Mouse (Mus musculus) thymus, adult 2 months (tissue): ENCODE results near the gene Spata17. TPM values are rescaled to one million over a fixed set of nuclear protein-coding genes. Genes with fewer than 3 reads are reported as not detected.

Experiments
- DNase-seq: peaks from one replicate; pipeline ENCODE4 v3.0.0; 2021
- H3K27ac ChIP-seq: fragments of 200-500 bp; 2 replicates; pipeline ENCODE4 v1.5.1; 2012; ENCODE audit warnings: low read length, control low read depth; ENCODE audit not compliant: control insufficient read depth, insufficient read depth
- H3K27me3 ChIP-seq: fragments of 200-500 bp; 2 replicates; pipeline ENCODE4 v1.6.1; 2012; ENCODE audit warnings: mild to moderate bottlenecking, low read length, moderate library complexity, mixed read lengths; ENCODE audit not compliant: control insufficient read depth, insufficient read depth
- H3K36me3 ChIP-seq: fragments of 200-500 bp; 2 replicates; pipeline ENCODE4 v1.6.1; 2012; ENCODE audit warnings: mild to moderate bottlenecking, low read length, moderate library complexity; ENCODE audit not compliant: control insufficient read depth, insufficient read depth
- H3K4me1 ChIP-seq: fragments of 200-500 bp; replicated peaks from 2 replicates; pipeline ENCODE4 v1.6.1; 2012; ENCODE audit warnings: low read length; ENCODE audit not compliant: control insufficient read depth, insufficient read depth
- H3K4me3 ChIP-seq: fragments of 200-500 bp; 2 replicates; pipeline ENCODE4 v1.5.1; 2012; ENCODE audit warnings: mild to moderate bottlenecking, low read length, control low read depth, moderate library complexity; ENCODE audit not compliant: control insufficient read depth, insufficient read depth
- CTCF ChIP-seq: fragments of 200-500 bp; IDR thresholded peaks from 2 replicates; pipeline ENCODE4 v1.5.1; 2012; ENCODE audit warnings: mild to moderate bottlenecking, control low read depth, low read length, moderate library complexity, borderline replicate concordance; ENCODE audit not compliant: control insufficient read depth, poor library complexity, insufficient read depth; ENCODE audit errors: extremely low read depth
- POLR2A ChIP-seq: fragments of 200-500 bp; IDR thresholded peaks from 2 replicates; pipeline ENCODE4 v1.6.1; 2012; ENCODE audit warnings: mild to moderate bottlenecking, low read length, control low read depth, moderate library complexity; ENCODE audit not compliant: control insufficient read depth, poor library complexity, insufficient read depth; ENCODE audit errors: extremely low read depth
- WGBS: fragments of 180-500 bp; shearing (Covaris S2); methylation state at CpG from one replicate; pipeline ENCODE4 v1.1.7; 2018; 5-methylcytosine and 5-hydroxymethylcytosine counted together
- polyA plus RNA-seq: library from polyadenylated mRNA; depleted of rRNA; stranded (reverse); fragments of >200 nt; gene quantifications from 2 replicates; pipeline ENCODE4 v1.2.3, GENCODE M21; 2012

Gene Spata17
- polyA plus RNA-seq, 1 experiment: 0.05 TPM

DNA sequence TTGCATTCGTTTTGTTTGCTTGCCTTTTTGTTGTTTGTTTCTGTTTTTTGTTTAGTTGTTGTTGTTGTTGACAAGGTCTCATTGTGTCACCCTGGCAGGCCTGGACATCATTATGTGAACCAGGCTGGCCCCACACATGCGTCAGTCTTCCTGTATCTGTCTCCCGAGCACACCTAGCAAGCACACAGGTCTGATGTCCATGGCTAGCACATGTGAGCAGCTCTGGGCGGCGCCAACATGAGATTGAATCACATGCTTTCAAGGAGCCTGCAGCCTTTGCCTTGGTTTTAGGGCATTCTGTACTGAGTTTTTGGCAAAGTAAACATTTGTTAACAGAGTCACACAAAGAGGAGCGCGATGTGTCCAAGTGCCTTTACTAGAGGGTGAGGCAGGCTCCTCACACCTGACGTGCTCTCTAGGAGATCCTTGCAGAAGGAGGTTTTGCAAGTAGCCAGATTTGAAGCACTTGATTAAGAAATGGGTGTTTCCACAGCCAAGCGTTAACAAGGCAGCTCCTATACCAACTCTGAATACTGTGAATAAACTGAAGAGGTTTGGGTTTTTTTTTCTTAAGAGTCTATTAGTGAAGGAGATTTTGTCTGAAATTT lies 166.5 kb downstream of the Spata17 start:
- Histone ChIP-seq H3K36me3 (no peaks in the 10 kb centered on the region), H3K27ac (no peak overlapping the region), H3K4me3 (no peak overlapping the region), H3K27me3 (no peaks in the 10 kb centered on the region), H3K4me1 (no peaks in the 10 kb centered on the region)
- 94% methylated on average over 9 of the region's 9 CpGs for WGBS
- DNase-seq: no peak
- no peak for TF ChIP-seq CTCF
- TF ChIP-seq POLR2A: no peak

DNA sequence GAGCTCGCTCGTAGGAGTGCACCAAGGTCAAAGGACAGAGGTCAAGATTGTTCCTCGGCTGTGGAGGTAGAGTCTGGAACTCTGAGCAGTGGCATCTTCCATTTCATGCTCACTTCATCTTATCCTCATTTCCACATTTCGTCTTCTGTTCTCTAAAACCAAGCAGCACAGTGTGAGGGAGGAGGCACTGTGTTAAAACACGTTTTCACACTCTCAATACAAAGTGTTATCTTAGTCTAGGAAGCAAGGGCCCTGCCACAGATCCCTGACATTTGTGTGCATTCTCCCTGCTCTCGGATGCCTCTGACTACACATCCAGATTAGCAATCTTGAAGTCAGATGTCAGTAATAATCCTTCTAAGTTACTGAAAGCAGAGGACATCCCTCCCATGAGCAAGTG lies 170.5 kb downstream of the Spata17 start:
- Histone ChIP-seq H3K27ac (no peak overlapping the region), H3K4me1 (no peaks in the 10 kb centered on the region), H3K27me3 (no peaks in the 10 kb centered on the region), H3K4me3 (no peak overlapping the region), H3K36me3 (no peaks in the 10 kb centered on the region)
- no peak for TF ChIP-seq CTCF
- TF ChIP-seq POLR2A: no peak
- no peak for DNase-seq
- 82% methylated on average over 6 of the region's 6 CpGs for WGBS

DNA sequence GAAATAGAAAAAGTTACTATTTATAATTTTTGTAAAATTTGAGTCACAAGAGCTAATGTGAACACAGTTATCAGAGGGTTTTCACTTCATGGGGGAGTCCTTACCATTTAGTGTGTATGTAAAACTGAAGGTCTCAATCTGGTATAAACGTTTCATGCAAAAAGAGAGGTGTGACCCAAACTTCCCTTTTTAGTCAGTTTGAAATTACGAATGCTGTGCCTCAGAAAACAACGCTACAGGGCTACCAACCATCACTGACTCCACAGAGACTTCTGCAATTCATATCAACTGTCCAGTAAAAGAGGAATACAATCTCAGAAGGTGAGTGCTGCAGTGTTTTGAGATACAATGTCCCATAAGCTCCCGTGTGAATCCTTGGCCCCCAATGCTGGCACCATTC lies 175.5 kb downstream of the Spata17 start:
- 27% methylated on average over 4 of the region's 4 CpGs for WGBS
- Histone ChIP-seq H3K27ac (no peak overlapping the region), H3K4me1 (no peaks in the 10 kb centered on the region), H3K27me3 (no peaks in the 10 kb centered on the region), H3K36me3 (no peaks in the 10 kb centered on the region), H3K4me3 (no peak overlapping the region)
- TF ChIP-seq CTCF (no peak), POLR2A (no peak)
- DNase-seq: no peak

DNA sequence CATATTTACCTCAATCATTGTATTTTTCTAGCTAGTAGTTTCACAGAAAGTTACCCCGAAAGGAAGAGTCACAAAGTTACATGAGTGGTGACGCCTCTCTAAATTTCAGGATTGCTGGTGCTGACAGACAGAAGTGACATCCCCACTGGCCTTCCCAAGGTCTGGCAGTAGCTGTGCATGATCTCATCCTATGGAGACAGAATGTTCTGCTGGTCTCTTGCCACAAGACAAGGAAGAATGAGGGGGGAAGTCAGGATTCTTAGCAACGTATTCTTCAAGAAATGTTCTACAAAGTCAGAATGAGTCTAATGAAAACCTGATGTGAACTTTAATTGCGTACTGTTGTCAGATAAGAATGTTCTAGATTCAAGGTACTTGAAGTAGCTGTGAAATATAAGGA lies 179.5 kb downstream of the Spata17 start:
- H3K27ac ChIP-seq: no peak overlapping the region
- no peaks in the 10 kb centered on the region for H3K27me3 ChIP-seq
- 92% methylated on average over 4 of the region's 4 CpGs for WGBS
- H3K36me3 ChIP-seq: no peaks in the 10 kb centered on the region
- no peaks in the 10 kb centered on the region for H3K4me1 ChIP-seq
- H3K4me3 ChIP-seq: no peak overlapping the region
- no peak for DNase-seq
- TF ChIP-seq POLR2A (no peak), CTCF (no peak)

DNA sequence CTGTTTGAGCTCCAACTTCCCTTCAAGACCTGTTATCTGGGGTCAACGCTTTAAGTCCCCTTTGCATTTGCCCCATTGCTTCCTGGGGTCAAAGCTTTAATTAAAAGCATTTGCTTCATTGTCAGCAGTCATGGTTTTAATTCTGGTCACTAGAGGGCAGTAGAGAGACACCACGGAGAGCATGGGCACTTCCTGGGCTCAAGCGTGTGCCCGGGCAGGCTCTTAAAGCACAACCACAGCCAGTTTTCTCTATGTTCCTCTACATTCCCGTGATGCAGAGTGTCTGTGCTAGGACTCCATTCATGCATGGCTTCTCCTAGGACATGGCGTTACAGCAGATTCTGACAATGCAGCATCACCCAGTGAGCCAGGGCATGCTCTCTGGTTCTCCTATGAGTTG lies 183.5 kb downstream of the Spata17 start:
- Histone ChIP-seq H3K4me1 (no peaks in the 10 kb centered on the region), H3K4me3 (no peak overlapping the region), H3K27ac (no peak overlapping the region), H3K27me3 (no peaks in the 10 kb centered on the region), H3K36me3 (no peaks in the 10 kb centered on the region)
- 25% methylated on average over 6 of the region's 6 CpGs for WGBS
- TF ChIP-seq CTCF (no peak), POLR2A (no peak)
- peak; percentile 1 for DNase-seq

DNA sequence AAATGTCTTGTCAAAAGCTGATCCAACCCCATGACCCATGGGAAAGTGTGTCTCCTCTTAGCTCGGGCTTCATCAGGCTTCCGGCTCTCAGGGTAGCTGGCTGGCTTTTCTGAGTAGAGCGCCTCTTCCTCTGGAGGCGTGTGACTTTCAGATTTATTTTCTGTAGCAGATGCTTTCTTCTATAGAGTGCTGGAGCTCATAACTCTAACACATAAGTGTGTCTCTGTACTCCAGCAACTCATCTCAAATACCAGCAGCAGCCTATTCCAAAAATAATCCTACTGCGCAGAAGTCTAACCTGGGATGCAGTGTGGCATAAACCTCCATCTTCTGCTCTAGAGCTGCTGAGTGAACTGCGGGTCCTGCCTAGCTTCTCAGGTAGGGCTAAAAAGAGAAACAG lies 186.4 kb downstream of the Spata17 start:
- Histone ChIP-seq H3K27ac (no peak overlapping the region), H3K27me3 (no peaks in the 10 kb centered on the region), H3K4me3 (no peak overlapping the region), H3K36me3 (no peaks in the 10 kb centered on the region), H3K4me1 (no peaks in the 10 kb centered on the region)
- no peak for DNase-seq
- WGBS: 90% methylated on average over 6 of the region's 6 CpGs
- TF ChIP-seq POLR2A: no peak
- TF ChIP-seq CTCF: no peak

DNA sequence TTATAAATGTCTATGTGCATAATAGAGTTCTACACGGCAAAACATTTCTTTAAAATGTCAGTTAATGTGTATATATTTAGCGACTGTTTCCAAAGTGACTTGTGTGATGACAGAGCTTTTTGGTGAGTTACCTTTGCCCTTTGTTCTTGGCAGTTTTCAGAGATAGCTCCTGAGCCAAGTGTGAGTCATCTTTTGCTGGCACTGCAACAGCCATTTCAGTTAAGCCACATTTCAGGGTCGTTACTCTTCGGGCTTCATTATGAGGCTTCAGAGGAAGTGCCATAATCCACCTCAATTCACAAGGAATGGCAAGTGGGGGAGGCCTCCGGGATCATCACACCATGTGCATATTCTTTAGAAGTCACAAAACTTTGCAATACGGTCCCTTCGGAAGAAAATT lies 195.3 kb downstream of the Spata17 start:
- Histone ChIP-seq H3K36me3 (no peaks in the 10 kb centered on the region), H3K27ac (no peak overlapping the region), H3K4me3 (no peak overlapping the region), H3K4me1 (no peaks in the 10 kb centered on the region), H3K27me3 (no peaks in the 10 kb centered on the region)
- TF ChIP-seq CTCF (no peak), POLR2A (no peak)
- no peak for DNase-seq
- WGBS: 84% methylated on average over 7 of the region's 7 CpGs
